Mouse (Mus musculus): ENCODE measurements around the gene Gm29427. TPM values are rescaled to one million over a fixed set of nuclear protein-coding genes. Genes with fewer than 3 reads are reported as not detected.

Gene Gm29427
- total RNA-seq (2015) (0.11 TPM in 1 of 2 replicates, not detected in the other), total RNA-seq (2017) (not detected in 2 replicates)

DNA sequence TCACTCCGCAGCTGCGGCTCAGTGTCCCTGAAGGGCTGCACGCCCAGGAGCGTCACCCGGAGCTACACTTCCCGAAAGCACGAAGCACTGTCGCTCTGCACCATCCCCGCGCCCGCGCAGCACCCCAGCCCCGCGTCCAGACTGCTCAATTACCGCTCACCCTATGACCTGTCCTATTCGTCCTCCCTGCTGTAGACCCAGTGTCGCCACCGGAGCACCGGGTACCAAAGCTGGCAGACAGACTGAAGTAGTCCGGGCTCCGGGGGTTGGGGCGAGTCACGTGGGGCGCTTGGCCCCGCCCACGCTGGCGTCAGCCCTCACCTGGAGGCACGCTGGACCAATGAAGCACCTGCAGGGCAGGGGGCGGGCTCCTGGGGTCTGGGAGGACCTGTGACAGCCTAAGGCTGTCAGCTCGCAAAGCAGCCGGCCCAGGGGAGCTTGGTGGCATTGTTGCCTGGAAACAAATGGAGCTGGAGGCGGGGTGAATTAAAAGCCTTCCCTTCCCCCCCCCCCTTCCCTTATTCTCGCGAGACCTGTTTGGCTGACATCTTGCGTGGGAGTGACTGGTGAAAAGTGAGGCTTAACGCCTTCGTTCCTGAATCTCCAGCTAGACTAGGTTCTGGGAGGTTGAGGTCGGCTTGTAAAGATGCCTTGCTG is at the start of gene Gm29427:
Gene Gm29427 (minus strand): TSS at position 239 of the 657 bp plus-strand sequence.
- ATAC-seq (ENCODE audit: poor library complexity, severe bottlenecking): peak; percentile 69

DNA sequence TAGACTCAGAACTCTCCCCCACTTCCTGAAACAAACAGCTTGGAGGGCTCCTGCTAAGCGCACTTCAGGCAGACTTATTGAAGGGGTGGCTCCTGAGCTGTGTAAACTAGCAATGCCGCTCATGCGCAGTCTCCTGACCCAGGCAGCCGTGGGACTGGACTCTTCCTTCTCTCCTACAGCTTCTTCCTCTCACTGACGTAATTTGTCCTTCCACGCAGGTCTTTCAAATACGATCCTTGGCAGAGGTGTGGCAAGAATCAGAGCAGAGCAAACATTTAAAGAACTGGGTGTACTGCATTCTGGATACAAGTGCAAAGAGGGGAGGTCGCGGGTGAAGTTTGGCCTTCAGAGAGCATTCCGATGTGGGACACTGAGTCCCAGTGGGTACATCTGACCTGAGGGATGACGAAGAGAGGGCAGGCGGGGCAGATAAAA is 48.4 kb upstream of the Gm29427 start:
- no peak for ATAC-seq (ENCODE audit: poor library complexity, severe bottlenecking)

DNA sequence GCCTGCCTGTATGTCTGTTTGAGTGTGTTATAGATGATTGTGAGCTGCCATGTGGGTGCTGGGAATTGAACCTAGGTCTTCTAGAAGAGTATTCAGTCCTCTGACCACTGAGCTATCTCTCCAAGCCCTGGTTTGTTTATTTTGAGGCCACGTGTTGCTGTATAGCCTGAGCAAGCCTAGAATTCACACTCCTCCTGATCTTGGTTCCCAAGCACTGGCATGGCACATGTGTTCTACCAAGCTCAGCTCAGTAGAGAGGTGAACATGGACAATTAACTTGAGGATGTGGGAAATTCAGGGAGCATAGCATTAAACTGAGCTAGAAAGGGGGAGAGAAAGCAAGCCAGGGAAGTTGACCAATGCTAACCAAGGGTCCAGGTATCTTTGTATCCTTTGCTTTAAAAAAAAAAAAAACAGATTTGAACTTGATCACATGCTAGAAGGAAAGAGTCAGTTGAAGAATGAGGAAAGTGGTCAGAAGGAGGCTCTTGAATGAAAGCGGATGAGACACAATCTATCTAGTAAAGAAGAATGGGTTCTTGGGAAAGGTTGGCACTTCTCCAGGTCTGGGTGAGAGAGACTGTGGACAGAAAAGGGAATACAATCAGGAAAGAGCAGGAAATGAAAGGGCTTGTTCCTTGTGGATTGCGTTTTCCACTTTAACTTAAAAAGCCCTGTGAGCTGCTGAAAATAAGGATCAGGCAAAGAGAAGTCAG is 46.6 kb upstream of the Gm29427 start:
- no peak for ATAC-seq (ENCODE audit: poor library complexity, severe bottlenecking)

DNA sequence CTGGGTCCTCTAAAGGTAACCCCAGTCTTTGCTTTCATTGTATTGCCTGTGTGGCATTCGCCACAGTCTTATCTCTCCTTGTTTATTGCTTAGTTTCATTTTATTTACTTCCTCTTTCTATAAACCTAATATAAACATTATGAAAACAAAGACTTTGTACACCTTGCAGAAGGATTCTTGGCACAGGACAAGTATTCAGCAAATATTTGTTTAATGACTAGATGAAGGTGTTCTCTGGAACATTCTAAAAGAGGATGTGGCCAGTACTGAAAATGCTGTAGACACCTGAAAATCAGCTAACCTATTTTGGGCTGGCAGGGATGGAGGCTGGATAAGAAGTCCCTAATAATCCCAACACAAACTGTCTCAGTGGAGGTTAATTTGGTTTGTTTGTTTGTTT is 46.0 kb upstream of the Gm29427 start:
- no peak for ATAC-seq (ENCODE audit: poor library complexity, severe bottlenecking)

DNA sequence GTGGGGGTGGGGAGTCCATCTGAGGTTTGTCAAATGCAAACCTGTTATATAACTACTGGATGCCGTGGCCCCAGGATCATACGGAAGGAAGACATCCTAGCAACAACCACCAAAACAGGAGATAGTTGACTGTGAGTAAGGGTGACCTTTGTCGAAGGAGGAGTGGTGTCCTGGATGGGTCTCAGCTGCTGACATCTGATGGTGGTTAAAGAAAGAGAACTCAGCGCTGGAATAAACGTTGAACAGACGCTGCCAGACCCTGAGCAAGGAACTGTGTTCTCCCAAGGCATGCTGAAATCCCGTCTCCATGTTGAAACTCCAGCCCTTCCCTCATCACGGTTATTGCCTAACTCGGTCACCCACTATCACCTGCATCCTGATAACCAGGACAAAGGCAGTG is 44.1 kb upstream of the Gm29427 start:
- no peak for ATAC-seq (ENCODE audit: poor library complexity, severe bottlenecking)

DNA sequence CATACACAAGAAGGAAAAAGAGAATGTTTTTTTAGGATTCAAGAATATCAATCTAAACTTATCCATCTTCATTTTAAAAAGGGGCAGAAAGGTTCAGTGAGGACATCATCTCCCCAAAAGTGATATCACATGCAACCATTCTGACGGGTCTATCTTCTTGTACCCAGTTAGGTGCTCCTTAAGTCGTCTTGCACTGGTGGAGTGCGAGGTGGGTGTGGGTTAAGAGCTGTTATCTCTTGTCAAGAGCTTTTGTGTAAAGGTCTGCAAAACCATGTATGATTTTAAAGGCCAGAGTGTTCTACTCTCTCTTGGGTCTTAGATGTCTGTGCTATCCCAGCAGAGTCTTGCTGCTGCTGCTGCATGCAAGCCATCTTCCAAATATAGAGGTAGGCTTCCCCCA is 31.2 kb upstream of the Gm29427 start:
- ATAC-seq (ENCODE audit: poor library complexity, severe bottlenecking): no peak

DNA sequence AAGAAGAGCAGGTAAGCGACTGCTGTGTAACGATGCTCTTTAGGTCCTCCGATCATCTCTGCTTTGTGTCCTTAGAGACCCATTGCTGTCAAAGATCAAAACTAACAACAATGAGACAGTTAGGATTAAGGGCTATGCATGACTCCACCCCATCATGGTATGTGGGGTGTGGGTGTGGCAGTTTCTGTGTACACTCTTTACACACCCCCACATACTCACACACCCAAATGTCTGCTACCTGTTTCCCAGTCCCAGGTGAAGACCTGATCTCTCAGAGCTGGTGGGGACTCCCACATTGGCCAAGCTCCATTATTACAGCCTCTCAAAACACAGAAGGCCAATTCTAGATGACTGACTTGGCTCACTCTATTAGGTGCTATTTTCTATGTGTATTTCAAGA is 30.0 kb upstream of the Gm29427 start:
- no peak for ATAC-seq (ENCODE audit: poor library complexity, severe bottlenecking)

DNA sequence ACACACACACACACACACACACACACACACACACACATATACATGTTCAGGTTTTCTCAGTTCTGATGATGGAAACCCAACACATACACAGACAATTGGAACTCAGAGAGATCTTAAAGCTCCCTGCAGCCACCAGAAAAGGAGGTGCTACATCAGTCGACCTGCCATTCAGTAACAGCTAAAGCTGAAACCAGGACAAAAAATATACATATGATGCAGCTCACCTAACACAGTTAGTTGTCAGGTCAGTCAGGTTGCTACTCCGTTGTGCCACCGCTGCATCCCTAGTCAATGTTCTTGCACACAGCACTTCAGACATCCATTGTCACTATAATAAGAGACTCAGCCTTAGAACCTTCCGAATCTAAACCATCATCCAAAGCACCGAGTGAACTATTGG is 29.4 kb upstream of the Gm29427 start:
- no peak for ATAC-seq (ENCODE audit: poor library complexity, severe bottlenecking)

DNA sequence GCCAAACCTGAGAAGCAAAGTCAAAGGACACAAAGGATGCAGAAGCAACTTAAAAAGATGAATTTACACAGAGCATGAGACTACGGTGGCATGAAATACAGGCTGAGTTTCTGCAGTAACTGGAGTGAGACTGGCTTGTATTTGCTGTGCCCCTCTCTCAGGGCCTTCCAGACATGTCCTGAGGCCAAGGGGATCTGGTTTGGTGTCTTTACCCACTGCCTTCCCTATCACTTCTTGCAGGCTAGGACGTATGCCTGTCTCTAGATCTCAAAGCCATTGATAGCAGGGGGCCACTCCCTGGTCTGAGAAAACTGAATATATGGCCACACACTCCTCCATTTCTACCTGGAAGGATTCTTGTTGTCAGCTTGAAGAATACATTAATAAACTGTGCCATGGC is 28.6 kb upstream of the Gm29427 start:
- ATAC-seq (ENCODE audit: poor library complexity, severe bottlenecking): no peak

DNA sequence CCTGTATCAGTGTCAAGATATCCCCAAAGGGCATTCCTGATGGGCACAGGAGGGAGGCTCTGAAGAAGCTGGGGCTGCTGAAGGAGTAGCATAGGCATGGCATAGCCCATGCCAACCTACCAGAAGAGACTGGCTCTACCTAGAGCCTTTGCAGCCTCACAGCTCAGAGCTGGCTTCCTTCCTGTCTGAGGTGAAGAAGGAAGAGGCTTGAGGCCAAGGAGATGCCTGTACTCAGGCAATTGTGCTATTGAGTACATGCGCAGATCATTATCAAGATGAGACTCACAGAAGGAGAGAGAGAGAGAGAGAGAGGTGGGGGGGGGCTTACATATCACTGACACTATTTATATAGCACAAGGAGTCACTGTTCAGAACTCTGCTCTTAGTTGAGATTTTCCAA is 28.2 kb upstream of the Gm29427 start:
- no peak for ATAC-seq (ENCODE audit: poor library complexity, severe bottlenecking)

DNA sequence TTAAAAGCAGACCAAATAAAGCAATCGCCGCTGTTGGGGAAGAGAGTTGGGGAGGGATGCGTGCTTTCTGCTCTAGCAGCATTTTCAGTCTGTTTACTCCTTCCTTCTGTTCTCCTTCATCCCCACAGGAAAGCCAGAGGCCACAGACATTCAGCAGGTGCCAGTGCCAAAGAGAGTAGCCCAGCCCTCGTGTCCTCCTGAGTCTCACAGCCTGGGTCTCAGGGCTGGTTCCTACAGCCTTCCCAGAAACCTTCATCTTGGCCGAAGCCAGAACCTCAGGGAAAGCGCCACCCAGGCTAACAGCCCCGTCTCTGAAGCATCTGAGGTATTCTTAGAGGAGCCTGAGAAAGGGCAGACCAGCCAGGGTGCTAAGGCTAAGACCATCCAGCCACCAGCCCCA is 26.6 kb upstream of the Gm29427 start:
- no peak for ATAC-seq (ENCODE audit: poor library complexity, severe bottlenecking)

DNA sequence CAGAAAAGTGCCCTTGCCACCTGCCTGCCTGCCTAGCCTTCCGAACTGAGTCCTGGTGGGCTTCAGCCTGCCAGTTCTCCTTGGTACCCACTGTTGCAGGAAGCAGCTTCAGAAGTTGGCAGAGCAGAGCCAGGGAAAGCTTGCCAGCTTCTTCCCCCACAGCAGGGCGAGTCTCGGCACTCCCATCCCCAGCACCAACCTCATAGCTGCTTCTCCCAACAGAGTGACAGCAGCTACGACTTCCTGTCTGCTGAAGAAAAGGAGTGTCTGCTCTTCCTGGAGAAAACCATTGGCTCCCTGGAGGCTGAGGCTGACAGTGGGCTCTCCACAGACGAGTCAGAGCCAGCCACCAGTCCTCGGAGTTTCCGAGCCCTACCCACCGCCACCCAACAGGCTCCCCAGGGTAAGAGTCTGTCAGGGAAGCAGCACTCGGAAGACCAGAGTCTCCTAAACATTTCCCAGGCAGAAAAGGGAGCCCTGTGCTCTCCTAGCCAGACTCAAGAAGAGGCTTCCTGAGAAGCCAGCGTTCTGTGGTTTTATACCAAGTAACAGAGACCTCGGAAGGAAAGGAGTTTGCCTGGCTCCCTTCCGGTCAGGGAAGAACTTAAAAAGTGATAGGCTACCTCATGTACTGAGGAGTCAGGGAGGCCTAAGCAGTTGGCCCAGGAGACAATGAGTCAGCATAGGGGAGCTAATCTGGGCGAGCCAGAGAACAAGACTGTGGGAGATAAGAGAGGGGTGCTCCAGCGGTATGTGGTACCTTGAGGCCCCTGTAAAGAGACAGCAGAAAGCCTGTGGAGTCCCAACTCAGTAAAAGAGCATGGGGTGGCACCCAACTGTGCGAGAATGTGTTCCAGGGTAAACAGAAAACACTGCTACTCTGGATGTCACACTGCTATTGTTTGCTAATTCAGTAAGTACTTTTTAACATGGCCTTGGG is 25.5 kb upstream of the Gm29427 start:
- peak; percentile 57 for ATAC-seq (ENCODE audit: poor library complexity, severe bottlenecking)

DNA sequence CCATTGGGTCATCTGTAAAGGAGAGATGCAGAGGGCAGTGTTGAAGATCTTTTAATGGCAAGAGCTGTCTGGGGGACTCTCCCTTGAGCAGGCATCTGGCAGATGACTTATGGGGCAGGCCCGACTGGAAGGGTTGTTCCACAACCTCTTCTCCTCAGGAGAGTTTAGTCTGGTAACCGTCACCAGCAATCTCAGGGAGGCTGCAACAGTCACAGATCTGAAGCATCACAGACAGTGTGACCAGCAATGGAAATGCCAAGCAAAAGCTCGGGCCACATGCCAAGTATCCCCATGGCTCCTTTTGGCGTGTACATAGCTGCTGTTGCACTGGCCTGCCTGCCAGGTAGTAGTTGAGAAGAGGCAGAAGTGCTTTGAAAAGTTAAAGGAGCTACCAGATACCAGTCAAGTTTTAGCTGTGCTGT is 24.6 kb upstream of the Gm29427 start:
- ATAC-seq (ENCODE audit: poor library complexity, severe bottlenecking): no peak

DNA sequence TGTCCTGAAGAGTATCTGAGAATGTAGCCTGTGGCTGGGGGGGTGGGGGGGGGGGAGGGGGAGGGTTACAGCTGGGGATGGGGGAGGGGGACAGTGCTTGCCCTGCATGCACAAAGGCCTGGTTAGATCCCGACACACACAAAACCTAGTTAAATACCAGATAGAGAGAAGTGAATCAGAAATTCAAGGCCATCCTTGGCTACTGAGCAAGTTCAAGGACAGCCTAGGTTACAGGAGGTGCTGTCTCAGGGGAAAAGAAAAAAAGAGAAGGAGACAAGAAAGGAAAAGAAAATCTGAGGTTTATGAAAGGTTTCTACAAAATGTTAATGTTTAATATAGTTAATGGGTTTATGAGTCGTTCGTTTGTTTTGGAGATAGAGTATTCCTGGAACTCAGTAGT is 24.0 kb upstream of the Gm29427 start:
- ATAC-seq (ENCODE audit: poor library complexity, severe bottlenecking): no peak

DNA sequence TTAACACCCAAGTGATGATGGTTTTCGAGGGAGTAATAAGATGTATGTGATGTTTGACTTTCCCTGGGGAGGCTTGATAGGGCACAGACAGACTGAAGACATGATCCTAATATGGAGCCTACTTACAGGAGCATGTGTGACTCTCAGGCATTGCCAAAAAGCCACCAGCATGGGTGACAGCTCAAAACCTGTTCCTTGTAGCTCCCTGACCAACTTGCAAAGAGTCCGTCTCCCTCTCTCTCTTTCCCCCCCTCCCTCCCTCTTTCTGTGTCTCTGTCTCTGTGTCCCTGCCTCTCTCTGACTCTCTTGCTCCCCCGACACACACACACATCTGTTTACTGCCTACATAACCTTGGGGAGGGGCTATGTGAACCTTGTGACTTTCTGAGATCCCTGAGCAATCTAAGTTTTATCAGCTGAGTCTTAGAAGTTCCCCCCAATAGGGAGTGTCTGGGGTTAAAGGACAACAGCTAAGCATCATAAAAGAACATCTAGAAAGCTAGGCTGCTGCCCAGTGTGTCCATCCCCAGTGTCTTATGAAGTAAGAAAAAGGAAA is 23.0 kb upstream of the Gm29427 start:
- ATAC-seq (ENCODE audit: poor library complexity, severe bottlenecking): no peak

DNA sequence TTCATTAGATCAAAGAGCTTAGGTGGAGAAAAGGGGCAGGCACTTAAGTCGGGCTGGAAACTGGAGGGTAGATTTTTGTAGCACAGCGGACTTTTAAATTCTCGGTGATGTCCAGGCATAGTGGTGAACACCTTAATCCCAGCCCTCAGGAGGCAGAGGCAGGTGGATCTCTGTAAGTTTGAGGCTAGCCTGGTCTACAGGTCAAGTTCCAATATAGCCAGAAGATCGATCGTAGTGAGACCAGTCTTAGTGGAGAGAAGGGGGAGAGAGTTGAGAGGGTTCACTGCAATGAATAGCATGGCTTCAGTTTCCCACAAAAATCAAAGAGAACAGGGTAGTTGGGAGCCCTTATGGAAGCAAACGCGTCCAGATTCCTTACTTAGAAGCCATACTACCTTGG is 22.3 kb upstream of the Gm29427 start:
- ATAC-seq (ENCODE audit: poor library complexity, severe bottlenecking): no peak

DNA sequence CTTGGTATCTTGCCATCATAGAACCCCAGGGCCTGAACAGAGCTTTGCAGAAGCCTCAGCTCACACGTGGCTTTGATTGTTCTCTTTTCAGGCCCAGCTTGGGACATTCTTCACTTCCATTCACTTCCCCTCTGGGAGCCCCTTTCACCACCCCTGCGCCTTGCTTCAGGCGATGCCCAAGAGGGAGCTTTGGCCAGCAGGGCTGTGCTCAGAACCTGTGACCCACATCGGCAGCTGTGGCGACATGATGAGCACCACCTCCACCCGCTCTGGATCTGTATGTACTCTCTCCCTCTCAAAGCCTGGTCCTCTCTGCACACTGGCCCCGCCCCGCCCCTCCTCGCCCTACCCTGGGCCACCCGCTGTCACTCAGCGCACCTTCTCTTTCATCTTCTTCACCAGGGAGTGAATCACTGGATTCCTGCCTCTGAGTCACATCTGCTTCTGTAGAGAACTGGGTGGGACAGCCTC is 21.8 kb upstream of the Gm29427 start:
- ATAC-seq (ENCODE audit: poor library complexity, severe bottlenecking): no peak

DNA sequence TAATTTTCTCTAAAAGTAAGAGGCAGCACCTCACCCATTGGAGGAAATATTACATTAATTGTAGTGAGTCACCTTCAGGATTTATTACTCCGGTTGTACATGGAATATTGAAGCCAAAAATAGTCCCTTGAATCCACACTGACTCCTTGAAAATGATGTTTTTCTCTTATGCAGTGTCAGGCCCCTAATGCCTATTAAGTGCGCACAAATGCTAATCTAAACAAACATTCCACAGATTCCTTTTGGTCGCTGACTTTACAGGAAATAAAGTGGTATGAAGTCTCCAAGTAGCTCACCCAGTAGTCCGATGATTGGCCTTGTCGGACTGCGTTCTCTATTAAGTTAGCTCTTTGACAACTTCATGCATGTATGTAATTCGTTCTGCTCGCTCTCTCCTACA is 19.3 kb upstream of the Gm29427 start:
- ATAC-seq (ENCODE audit: poor library complexity, severe bottlenecking): no peak

DNA sequence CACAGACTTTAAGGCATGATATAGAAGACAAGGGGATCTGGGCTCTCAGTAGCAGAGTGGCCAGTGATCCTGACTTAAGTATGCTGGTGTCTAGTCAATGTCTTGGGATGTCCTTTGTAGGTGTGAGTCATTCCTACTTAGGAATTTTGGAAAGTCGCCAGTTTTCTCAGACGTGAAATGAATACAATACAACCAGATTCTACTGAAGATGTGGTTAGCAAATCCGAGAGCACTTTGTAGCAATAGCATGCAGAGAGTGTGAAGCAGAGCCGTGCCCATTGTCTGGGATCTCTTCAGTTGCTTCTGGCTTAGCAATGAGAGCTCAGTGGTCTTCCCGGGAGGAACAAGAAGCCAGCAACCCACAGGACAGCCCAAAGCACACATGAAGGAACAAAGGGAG is 18.9 kb upstream of the Gm29427 start:
- no peak for ATAC-seq (ENCODE audit: poor library complexity, severe bottlenecking)

DNA sequence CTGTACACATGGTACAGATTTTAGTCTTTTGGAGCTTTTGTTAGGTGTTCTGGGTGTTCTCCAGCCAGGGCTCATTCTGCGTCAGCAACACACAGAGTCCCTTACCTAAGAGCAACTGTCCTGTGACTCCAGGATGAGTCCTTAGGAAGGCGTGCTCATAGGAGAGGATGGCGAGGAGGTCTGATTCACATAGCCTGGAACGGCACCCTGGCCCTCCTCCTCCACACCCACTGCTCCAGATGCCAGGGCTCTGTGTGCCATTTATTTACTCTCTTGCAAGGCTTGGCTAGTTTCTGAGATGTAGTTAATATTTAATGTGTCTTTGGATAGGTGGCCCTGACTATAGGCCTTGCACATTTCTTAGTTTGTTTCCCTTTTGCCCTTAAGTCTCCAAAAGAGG is 18.1 kb upstream of the Gm29427 start:
- ATAC-seq (ENCODE audit: poor library complexity, severe bottlenecking): no peak
